Comparison of ENCODE assay signal across 9 mouse cellular contexts in the genomic region with DNA sequence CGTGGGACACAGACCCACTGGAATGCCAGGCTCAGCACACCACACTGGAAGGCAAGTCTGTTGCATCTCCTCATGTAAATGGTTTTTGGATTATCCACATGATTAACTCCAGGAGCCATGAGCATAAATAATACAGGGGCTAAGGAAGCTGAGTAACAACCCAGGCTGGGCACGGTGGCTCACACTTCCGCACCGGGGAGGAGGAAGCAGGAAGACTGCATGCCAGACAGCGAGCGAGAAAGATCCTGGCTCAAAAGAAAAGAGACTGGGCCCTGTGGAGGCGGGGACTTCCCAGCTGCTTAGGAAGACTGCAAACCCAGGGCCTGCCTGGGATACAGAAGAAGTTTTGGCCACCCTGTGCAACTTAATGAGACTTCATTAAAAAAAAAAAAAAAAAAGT. TPM values are rescaled to one million over a fixed set of nuclear protein-coding genes. Genes with fewer than 3 reads are reported as not detected.
DNase-seq lines count a peak whose midpoint lies in the region; ATAC-seq and TF ChIP-seq lines count a peak whose summit lies in the region.
"Had no signal": no experiment of that assay in that cellular context is flagged by ENCODE, and none has a peak within 500 bp of the region (broad histone marks: within the 10 kb centered on the region; RNA-seq: fewer than 3 reads in every experiment).

No protein-coding gene starts in this region.

- 45% methylated on average over 7 of the region's 7 CpGs for WGBS in heart, embryonic 12.5 days
- 27% methylated on average over 7 of the region's 7 CpGs for whole genome bisulfite sequencing in lung, adult 2 months
- 29% methylated on average over 7 of the region's 7 CpGs for WGBS in cerebellum, adult 2 months
- WGBS in forebrain, embryonic 14.5 days = 43% methylated on average over 7 of the region's 7 CpGs

- H3K9ac ChIP-seq in heart, embryonic 12.5 days = no peak overlapping the region
- H3K9ac ChIP-seq in forebrain, embryonic 14.5 days (ENCODE audit: low read length) = no peak overlapping the region

- TF ChIP-seq CTCF in lung, adult 2 months (IDR thresholded peaks at IDR 0.05; ENCODE audit: insufficient read depth, low read length) = no peak
- TF ChIP-seq CTCF in cerebellum, adult 2 months (IDR thresholded peaks at IDR 0.05; ENCODE audit: borderline replicate concordance, insufficient read depth, low read depth, low read length) = no peak

- no peak for TF ChIP-seq POLR2A in lung, adult 2 months (IDR thresholded peaks at IDR 0.05; ENCODE audit: borderline replicate concordance, extremely low read depth, low read depth, low read length)
- TF ChIP-seq POLR2A in cerebellum, adult 2 months (IDR thresholded peaks at IDR 0.05; ENCODE audit: borderline replicate concordance, insufficient read depth, low read length) = no peak

- peak overlapping the region; percentile 22 for H3K27ac ChIP-seq in heart, embryonic 12.5 days (ENCODE audit: poor library complexity, severe bottlenecking)
- no peak overlapping the region for H3K27ac ChIP-seq in cerebellum, adult 2 months (ENCODE audit: insufficient read depth, low read length)
- H3K27ac ChIP-seq in forebrain, embryonic 14.5 days (ENCODE audit: low read depth, low read length) = no peak overlapping the region

- intact Hi-C loops in heart, postnatal 25 days (cut with DNase I) = loop anchor here (5.0 kb wide), 1 partner anchor 38 kb away; a partner anchor contains a TSS

- peaks cover 25% of the 10 kb centered on the region for H3K4me1 ChIP-seq in heart, embryonic 12.5 days (replicated peaks)
- H3K4me1 ChIP-seq in lung, adult 2 months (ENCODE audit: control insufficient read depth, insufficient read depth, low read length) = peaks cover 10% of the 10 kb centered on the region
- peaks cover 20% of the 10 kb centered on the region for H3K4me1 ChIP-seq in cerebellum, adult 2 months (ENCODE audit: control insufficient read depth, insufficient read depth, low read length)
- peaks cover 15% of the 10 kb centered on the region for H3K4me1 ChIP-seq in forebrain, embryonic 14.5 days (ENCODE audit: control insufficient read depth, insufficient read depth, low read length)

- H3K4me3 ChIP-seq in heart, embryonic 12.5 days = no peak overlapping the region
- peak overlapping the region; percentile 20 for H3K4me3 ChIP-seq in lung, adult 2 months (replicated peaks; ENCODE audit: extremely low read depth, low read depth, low read length)
- H3K4me3 ChIP-seq in cerebellum, adult 2 months (replicated peaks; ENCODE audit: insufficient read depth, low read depth, low read length) = no peak overlapping the region
- H3K4me3 ChIP-seq in forebrain, embryonic 14.5 days (ENCODE audit: low read depth, low read length) = no peak overlapping the region

- no peaks in the 10 kb centered on the region for H3K36me3 ChIP-seq in heart, embryonic 12.5 days
- no peaks in the 10 kb centered on the region for H3K36me3 ChIP-seq in forebrain, embryonic 14.5 days (ENCODE audit: control insufficient read depth, insufficient read depth, low read length)

- no peak for ATAC-seq in heart, embryonic 12.5 days (ENCODE audit: insufficient number of reproducible peaks, low FRiP score)
- no peak for ATAC-seq in forebrain, embryonic 14.5 days

- H3K4me2 ChIP-seq in heart, embryonic 12.5 days = peak overlapping the region; percentile 11; the same call in 1 of the 2 replicates
- no peak overlapping the region for H3K4me2 ChIP-seq in forebrain, embryonic 14.5 days (ENCODE audit: low read length)

- H3K27me3 ChIP-seq in heart, embryonic 12.5 days (replicated peaks) = no peaks in the 10 kb centered on the region
- H3K27me3 ChIP-seq in cerebellum, adult 2 months (ENCODE audit: control insufficient read depth, insufficient read depth, low read length) = no peaks in the 10 kb centered on the region
- H3K27me3 ChIP-seq in forebrain, embryonic 14.5 days (replicated peaks; ENCODE audit: control insufficient read depth, insufficient read depth, low read length) = no peaks in the 10 kb centered on the region

- peak; percentile 30 to 57 for DNase-seq in heart, adult 18-20 months
- no peak for DNase-seq in heart, postnatal 25 days (ENCODE audit: low spot score)
- DNase-seq in Muller cell, postnatal 12 days (ENCODE audit: inconsistent ontology term) = peak; percentile 84
- DNase-seq in lung, adult 2 months = no peak
- DNase-seq in cerebellum, adult 2 months = no peak
- no peak for DNase-seq in forebrain, embryonic 14.5 days (ENCODE audit: low spot score)
- DNase-seq in embryo, embryonic 10 days (ENCODE audit: low spot score) = no peak

- no peaks in the 10 kb centered on the region for H3K9me3 ChIP-seq in heart, embryonic 12.5 days (replicated peaks)
- H3K9me3 ChIP-seq in forebrain, embryonic 14.5 days (replicated peaks; ENCODE audit: control insufficient read depth, low read length) = no peaks in the 10 kb centered on the region

RNA-seq across cellular contexts. Expression of a gene that starts 4.3 kb away (rescaled TPM):
- 10 to 100 TPM; 23.7 to 24.1 TPM for total RNA-seq in heart, adult 18-20 months (2021)
- total RNA-seq in heart, postnatal 25 days (2021) = 10 to 100 TPM; 20.2 to 21.1 TPM
- polyA plus RNA-seq in heart, embryonic 12.5 days (2016; fragmentation: Nextera tagmentation; extraction: Ambion mirVana) = 1.3 and 1.4 TPM in 2 replicates
- 11.9 and 14.6 TPM in 2 replicates for polyA plus RNA-seq in lung, adult 2 months (2012; rRNA removed)
- 47.4 and 49.5 TPM in 2 replicates for polyA plus RNA-seq in cerebellum, adult 2 months (2012; rRNA removed)
- 6.0 and 6.9 TPM in 2 replicates for polyA plus RNA-seq in forebrain, embryonic 14.5 days (2014; fragmentation: Nextera tagmentation; extraction: Ambion mirVana)

RNA-seq across cellular contexts. Expression of a gene that starts 26.2 kb away (rescaled TPM):
- 1 to 10 TPM; 6.4 to 8.4 TPM for total RNA-seq in heart, adult 18-20 months (2021)
- total RNA-seq in heart, postnatal 25 days (2021) = 1 to 10 TPM; 7.0 to 7.2 TPM
- polyA plus RNA-seq in heart, embryonic 12.5 days (2016; fragmentation: Nextera tagmentation; extraction: Ambion mirVana) = 10.9 and 11.4 TPM in 2 replicates
- 7.0 and 11.6 TPM in 2 replicates for polyA plus RNA-seq in lung, adult 2 months (2012; rRNA removed)
- polyA plus RNA-seq in cerebellum, adult 2 months (2012; rRNA removed) = 17.2 and 17.7 TPM in 2 replicates
- polyA plus RNA-seq in forebrain, embryonic 14.5 days (2014; fragmentation: Nextera tagmentation; extraction: Ambion mirVana) = 9.9 and 11.1 TPM in 2 replicates

RNA-seq across cellular contexts. Expression of a gene that starts 35.5 kb away (rescaled TPM):
- total RNA-seq in heart, adult 18-20 months (2021) = not detected
- not detected for total RNA-seq in heart, postnatal 25 days (2021)
- polyA plus RNA-seq in heart, embryonic 12.5 days (2016; fragmentation: Nextera tagmentation; extraction: Ambion mirVana) = not detected in 2 replicates
- polyA plus RNA-seq in lung, adult 2 months (2012; rRNA removed) = 0.22 TPM in 1 of 2 replicates, not detected in the other
- 0.80 and 0.81 TPM in 2 replicates for polyA plus RNA-seq in cerebellum, adult 2 months (2012; rRNA removed)
- 0.50 TPM in 1 of 2 replicates, not detected in the other for polyA plus RNA-seq in forebrain, embryonic 14.5 days (2014; fragmentation: Nextera tagmentation; extraction: Ambion mirVana)
- total RNA-seq: heart, postnatal 36 days had no signal

RNA-seq across cellular contexts. Expression of a gene that starts 37.0 kb away (rescaled TPM):
- total RNA-seq in heart, adult 18-20 months (2021) = 100 to 1,000 TPM; 135 to 150 TPM
- 100 to 1,000 TPM; 150 to 151 TPM for total RNA-seq in heart, postnatal 25 days (2021)
- 342 and 374 TPM in 2 replicates for polyA plus RNA-seq in heart, embryonic 12.5 days (2016; fragmentation: Nextera tagmentation; extraction: Ambion mirVana)
- polyA plus RNA-seq in lung, adult 2 months (2012; rRNA removed) = 214 and 264 TPM in 2 replicates
- 291 and 295 TPM in 2 replicates for polyA plus RNA-seq in cerebellum, adult 2 months (2012; rRNA removed)
- polyA plus RNA-seq in forebrain, embryonic 14.5 days (2014; fragmentation: Nextera tagmentation; extraction: Ambion mirVana) = 530 and 674 TPM in 2 replicates

RNA-seq across cellular contexts. Expression of a gene that starts 39.9 kb away (rescaled TPM):
- 1 to 10 TPM; 4.8 to 4.9 TPM for total RNA-seq in heart, adult 18-20 months (2021)
- 1 to 10 TPM; 6.2 to 6.4 TPM for total RNA-seq in heart, postnatal 25 days (2021)
- 11.0 and 12.3 TPM in 2 replicates for polyA plus RNA-seq in heart, embryonic 12.5 days (2016; fragmentation: Nextera tagmentation; extraction: Ambion mirVana)
- 65.9 and 81.9 TPM in 2 replicates for polyA plus RNA-seq in lung, adult 2 months (2012; rRNA removed)
- 54.3 and 59.5 TPM in 2 replicates for polyA plus RNA-seq in cerebellum, adult 2 months (2012; rRNA removed)
- polyA plus RNA-seq in forebrain, embryonic 14.5 days (2014; fragmentation: Nextera tagmentation; extraction: Ambion mirVana) = 17.6 and 21.9 TPM in 2 replicates

Comparison
In these comparisons a context has a peak if more than half of its experiments do, and no peak if none do; other contexts are left out.
1. DNase-seq: peak in heart, adult 18-20 months (2 of 2) and Muller cell, postnatal 12 days (single experiment); none in heart, postnatal 25 days (single experiment), lung, adult 2 months (single experiment), cerebellum, adult 2 months (0 of 2), forebrain, embryonic 14.5 days (single experiment) and embryo, embryonic 10 days (single experiment).